Mouse (Mus musculus): ENCODE measurements at regions not wholly inside any gene's neighbourhood (a gene's known extent, or its start where the extent isn't known, plus 50 kb on each side); places are given as distances from the start of the nearest gene placed in this dataset.

GRCm38 (mm10) chr10:43684247-43685033 lies 106.4 kb downstream of the Cd24a start:
- TF ChIP-seq CTCF (conservative IDR thresholded peaks at IDR 0.05; ENCODE audit: low read length) (no peak), NANOG (IDR thresholded peaks at IDR 0.05; ENCODE audit: borderline replicate concordance, low read length) (no peak), POU5F1 (IDR thresholded peaks at IDR 0.05; ENCODE audit: borderline replicate concordance, low read length) (no peak)

Measured in E14TG2a.4 (cell line).